Mouse (Mus musculus): ENCODE measurements around the gene Slc25a23.

DNA sequence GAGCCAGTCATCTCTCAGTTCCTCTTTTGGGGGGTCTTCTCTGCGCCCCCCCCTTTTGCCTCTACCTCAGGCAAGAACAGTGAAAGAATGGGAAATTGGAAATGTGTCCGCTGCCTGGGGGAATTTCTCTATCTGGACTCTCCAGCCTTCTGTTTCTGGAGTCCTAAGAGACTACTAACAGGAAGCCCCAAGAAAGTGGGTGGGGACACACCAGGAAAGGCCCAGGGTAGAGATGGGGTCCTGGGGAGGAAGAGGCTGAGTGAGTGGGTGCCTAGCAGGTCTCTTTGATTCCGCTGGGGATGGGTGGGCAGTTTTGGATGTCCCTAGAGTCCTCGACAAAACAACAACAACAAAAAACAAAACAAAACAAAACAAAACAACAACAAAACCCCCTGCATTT, 44.8 kb upstream of the Slc25a23 start:
- TF ChIP-seq CTCF (IDR thresholded peaks at IDR 0.05; ENCODE audit: low read depth) (no peak), EP300 (IDR thresholded peaks at IDR 0.05; ENCODE audit: low read depth) (no peak)
